Mouse (Mus musculus): ENCODE data around the gene Sort1.

- no peak for TF ChIP-seq CTCF (IDR thresholded peaks at IDR 0.05; ENCODE audit: borderline replicate concordance, insufficient read depth, low read length)
- no peak for TF ChIP-seq POLR2A (IDR thresholded peaks at IDR 0.05; ENCODE audit: low read depth, low read length)
Measured at GRCm38 (mm10) chr3:108287811-108288805, 4.2 kb downstream of the Sort1 start.

Data from embryonic fibroblast, embryonic 13.5 days (primary cell).